Mouse (Mus musculus) frontal cortex, postnatal 10 days (tissue): ENCODE results near the gene Ninj1.

Source experiments
- DNase-seq, 2 experiments: peaks; one replicate each; pipeline ENCODE4 v3.0.0; 2022; ENCODE audit warnings: low spot score in 2 of 2, mixed read lengths in 1 of 2

Gene Ninj1

GRCm38 (mm10) chr13:49225633-49226032 lies 38.3 kb downstream of the Ninj1 start:
- DNase-seq = no peak

GRCm38 (mm10) chr13:49233792-49234572 lies 46.7 kb downstream of the Ninj1 start:
- DNase-seq = no peak

GRCm38 (mm10) chr13:49234711-49235110 lies 47.4 kb downstream of the Ninj1 start:
- no peak for DNase-seq

- DNase-seq = no peak
Measured at GRCm38 (mm10) chr13:49237617-49238016, 50.3 kb downstream of the Ninj1 start.

- DNase-seq = no peak
Measured at GRCm38 (mm10) chr13:49238737-49239136, 51.5 kb downstream of the Ninj1 start.

- no peak for DNase-seq
Measured at GRCm38 (mm10) chr13:49242321-49243065, 55.2 kb downstream of the Ninj1 start.

GRCm38 (mm10) chr13:49243492-49243891 lies 56.2 kb downstream of the Ninj1 start:
- no peak for DNase-seq

GRCm38 (mm10) chr13:49245251-49245650 lies 58.0 kb downstream of the Ninj1 start:
- DNase-seq = no peak
